Mouse (Mus musculus) stomach, embryonic 14.5 days (tissue): Measurements from ENCODE around the gene Vmn2r13. TPM values are rescaled to one million over a fixed set of nuclear protein-coding genes. Genes with fewer than 3 reads are reported as not detected.

Experiments used
- polyA plus RNA-seq: library from polyadenylated mRNA; unstranded; fragments of >200 nt; fragmentation: Nextera tagmentation; extraction: Ambion mirVana; gene quantifications from 2 replicates; pipeline ENCODE4 v1.2.1, GENCODE M21; 2014

Gene Vmn2r13
- polyA plus RNA-seq, 1 experiment from 2014 or later: not detected

Other genes with a start within 250 kb of the Vmn2r13 start
- gene Vmn2r10, start 185.7 kb downstream of the Vmn2r13 start, polyA plus RNA-seq: not detected in 2 replicates
- gene Vmn2r11, start 132.6 kb downstream of the Vmn2r13 start, polyA plus RNA-seq: not detected in 2 replicates
- not detected in 2 replicates for gene Vmn2r12, start 94.2 kb downstream of the Vmn2r13 start, polyA plus RNA-seq
- gene Vmn2r14, start 32.5 kb upstream of the Vmn2r13 start, polyA plus RNA-seq: not detected in 2 replicates
- not detected in 2 replicates for gene Vmn2r15, start 105.4 kb upstream of the Vmn2r13 start, polyA plus RNA-seq
- not detected in 2 replicates for gene Vmn2r16, start 138.0 kb upstream of the Vmn2r13 start, polyA plus RNA-seq
- not detected in 2 replicates for gene Vmn2r17, start 227.5 kb upstream of the Vmn2r13 start, polyA plus RNA-seq